Mouse (Mus musculus): ENCODE data around the gene Tgif1.

The Tgif1 gene

GRCm38 (mm10) chr17:70805866-70806265 is 47.5 kb downstream of the Tgif1 start:
- no peak for DNase-seq

DNA sequence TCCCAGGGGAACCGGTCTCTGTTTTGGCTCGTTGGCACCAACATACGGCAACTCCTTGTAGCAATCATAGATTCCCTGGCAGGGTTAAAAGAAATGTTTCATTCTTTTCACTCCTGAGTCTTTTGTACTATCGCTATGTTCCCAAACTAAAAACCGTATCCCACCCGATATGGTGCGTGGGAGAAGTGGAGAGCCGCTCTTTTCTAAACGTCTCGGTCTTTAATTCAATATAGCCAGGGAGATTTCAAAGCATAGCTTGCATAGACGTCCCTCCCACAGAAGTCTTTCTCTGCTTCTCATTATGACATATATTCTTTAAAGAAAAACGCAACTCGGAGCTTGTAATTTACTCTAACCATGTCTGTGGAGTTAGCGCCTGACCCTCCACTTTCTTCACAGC is 51.3 kb downstream of the Tgif1 start:
- DNase-seq: no peak

DNA sequence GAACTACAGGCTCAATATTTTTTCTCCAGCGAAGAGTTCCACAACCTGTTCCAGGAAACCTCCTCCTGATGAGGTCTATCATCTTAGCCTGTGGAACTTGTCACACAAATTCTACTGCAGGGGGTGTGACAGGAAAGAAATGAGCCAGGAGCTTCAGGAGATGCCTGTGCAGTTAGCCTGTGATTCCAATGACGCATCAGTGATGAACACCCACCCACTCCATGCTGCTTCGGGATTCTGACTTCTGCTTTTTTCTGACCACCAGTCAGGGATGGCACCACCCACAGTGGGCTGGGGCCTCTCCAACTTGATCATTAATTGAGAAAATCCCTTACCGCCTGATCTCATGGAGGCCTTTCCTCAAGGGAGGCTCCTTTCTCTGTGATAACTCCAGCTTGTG is 54.1 kb downstream of the Tgif1 start:
- DNase-seq: no peak

DNA sequence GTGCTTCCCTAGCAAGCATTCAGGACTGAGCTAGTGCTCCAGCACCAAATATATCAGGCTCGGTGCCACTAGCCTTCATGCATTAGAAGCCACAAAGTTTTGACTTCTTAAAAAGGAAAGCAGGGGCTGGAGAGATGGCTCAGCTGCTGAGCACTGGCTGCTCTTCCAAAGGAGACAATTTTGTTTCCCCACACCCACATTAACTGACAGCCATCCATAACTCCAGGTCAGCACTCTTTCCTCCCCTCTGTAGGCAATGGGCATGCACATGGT is 55.6 kb downstream of the Tgif1 start:
- DNase-seq: no peak

- no peak for DNase-seq
Observed at GRCm38 (mm10) chr17:70796940-70797772, 56.2 kb downstream of the Tgif1 start.

DNA sequence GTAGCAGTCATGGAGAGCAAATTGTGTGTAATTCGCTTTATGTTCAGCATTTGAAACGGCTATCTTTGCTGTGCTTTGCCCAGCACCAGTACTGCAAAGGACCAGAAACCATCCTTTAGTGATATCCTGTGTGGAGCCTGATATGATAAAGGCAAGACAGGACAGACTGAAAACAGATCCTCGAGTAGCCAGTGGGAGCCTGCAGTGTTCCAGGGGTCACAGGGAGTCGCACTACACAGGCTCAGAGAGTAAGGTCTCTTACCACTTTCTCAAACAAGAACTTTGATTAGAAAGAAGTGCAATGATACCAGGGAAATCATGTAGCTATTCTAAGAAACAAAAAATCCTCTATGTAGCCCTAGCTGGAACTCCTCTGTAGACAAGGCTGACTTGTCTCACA is 58.1 kb downstream of the Tgif1 start:
- DNase-seq: no peak

DNA sequence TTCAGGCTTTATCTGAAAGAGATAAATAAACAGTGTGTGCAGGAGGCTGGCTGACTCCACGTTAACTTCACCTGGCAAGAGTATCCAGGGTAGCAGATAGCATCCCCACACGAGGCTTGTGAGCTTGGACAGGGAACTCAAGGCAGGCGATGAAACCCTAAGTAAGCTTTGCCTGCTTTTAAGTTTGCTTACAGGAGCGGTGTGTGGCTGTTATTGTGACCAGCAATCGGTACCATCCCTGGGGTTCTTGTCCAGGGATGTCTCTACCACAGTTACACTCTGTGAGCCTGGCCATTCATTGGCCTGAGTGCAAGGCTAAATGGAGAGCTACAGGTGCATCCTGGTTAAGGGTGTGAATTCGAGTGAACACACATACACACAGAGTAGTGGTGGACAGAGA is 58.6 kb downstream of the Tgif1 start:
- no peak for DNase-seq

- DNase-seq: no peak
Observed at GRCm38 (mm10) chr17:70794291-70794690, 59.1 kb downstream of the Tgif1 start.
